Mouse (Mus musculus) stomach, embryonic 15.5 days (tissue): Measurements from ENCODE around the gene Slc3a2. TPM values are rescaled to one million over a fixed set of nuclear protein-coding genes. Genes with fewer than 3 reads are reported as not detected.

Experiments used
- ATAC-seq: fragments of 200-750 bp; cut with Nextera tagmentation; 2 replicates; pipeline ENCODE4 v1.8.0; 2017; ENCODE audit warnings: low read depth, moderate number of reproducible peaks, moderate TSS enrichment; ENCODE audit not compliant: insufficient read depth, low FRiP score
- H3K27ac ChIP-seq: fragments of 300-500 bp; sonication (generic); 2 replicates; pipeline ENCODE4 v1.5.1; 2015; ENCODE audit warnings: mild to moderate bottlenecking, inconsistent platforms
- H3K27me3 ChIP-seq: fragments of 300-500 bp; sonication (generic); replicated peaks from 2 replicates; pipeline ENCODE4 v1.6.1; 2015; ENCODE audit warnings: inconsistent platforms
- H3K36me3 ChIP-seq: fragments of 300-500 bp; sonication (generic); 2 replicates; pipeline ENCODE4 v1.6.1; 2015; ENCODE audit warnings: inconsistent platforms
- H3K4me1 ChIP-seq: fragments of 300-500 bp; sonication (generic); 2 replicates; pipeline ENCODE4 v1.6.1; 2015; ENCODE audit warnings: inconsistent platforms
- H3K4me2 ChIP-seq: fragments of 300-500 bp; sonication (generic); 2 replicates; pipeline ENCODE4 v1.6.1; 2015; ENCODE audit warnings: mild to moderate bottlenecking, inconsistent platforms
- H3K4me3 ChIP-seq: fragments of 300-500 bp; sonication (generic); replicated peaks from 2 replicates; pipeline ENCODE4 v1.5.1; 2015; ENCODE audit warnings: inconsistent platforms
- H3K9ac ChIP-seq: fragments of 300-500 bp; sonication (generic); 2 replicates; pipeline ENCODE4 v1.6.1; 2015; ENCODE audit warnings: inconsistent platforms
- H3K9me3 ChIP-seq: fragments of 300-500 bp; sonication (generic); 2 replicates; pipeline ENCODE4 v1.6.1; 2016; ENCODE audit warnings: inconsistent platforms
- WGBS: fragments of 180-500 bp; shearing (Covaris S2); methylation state at CpG from one replicate; pipeline ENCODE4 v1.1.7; 2015; 5-methylcytosine and 5-hydroxymethylcytosine counted together
- polyA plus RNA-seq: library from polyadenylated mRNA; unstranded; fragments of >200 nt; fragmentation: Nextera tagmentation; extraction: Ambion mirVana; gene quantifications from 2 replicates; pipeline ENCODE4 v1.2.1, GENCODE M21; 2015

Slc3a2 gene
- polyA plus RNA-seq, 1 experiment from 2014 or later = 111 TPM

GRCm38 (mm10) chr19:8714653-8715481, 8.3 kb downstream of the Slc3a2 start:
- H3K36me3 ChIP-seq = peaks cover 3% of the 10 kb centered on the region; the same call in 1 of the 2 replicates
- H3K9me3 ChIP-seq = no peaks in the 10 kb centered on the region
- H3K4me2 ChIP-seq = no peak overlapping the region
- WGBS = 69% methylated on average over 10 of the region's 10 CpGs
- no peak overlapping the region for H3K4me3 ChIP-seq
- peak; percentile 65; the same call in 1 of the 2 replicates for ATAC-seq
- H3K27ac ChIP-seq = no peak overlapping the region
- no peak overlapping the region for H3K9ac ChIP-seq
- peaks cover 16% of the 10 kb centered on the region for H3K4me1 ChIP-seq
- no peaks in the 10 kb centered on the region for H3K27me3 ChIP-seq

DNA sequence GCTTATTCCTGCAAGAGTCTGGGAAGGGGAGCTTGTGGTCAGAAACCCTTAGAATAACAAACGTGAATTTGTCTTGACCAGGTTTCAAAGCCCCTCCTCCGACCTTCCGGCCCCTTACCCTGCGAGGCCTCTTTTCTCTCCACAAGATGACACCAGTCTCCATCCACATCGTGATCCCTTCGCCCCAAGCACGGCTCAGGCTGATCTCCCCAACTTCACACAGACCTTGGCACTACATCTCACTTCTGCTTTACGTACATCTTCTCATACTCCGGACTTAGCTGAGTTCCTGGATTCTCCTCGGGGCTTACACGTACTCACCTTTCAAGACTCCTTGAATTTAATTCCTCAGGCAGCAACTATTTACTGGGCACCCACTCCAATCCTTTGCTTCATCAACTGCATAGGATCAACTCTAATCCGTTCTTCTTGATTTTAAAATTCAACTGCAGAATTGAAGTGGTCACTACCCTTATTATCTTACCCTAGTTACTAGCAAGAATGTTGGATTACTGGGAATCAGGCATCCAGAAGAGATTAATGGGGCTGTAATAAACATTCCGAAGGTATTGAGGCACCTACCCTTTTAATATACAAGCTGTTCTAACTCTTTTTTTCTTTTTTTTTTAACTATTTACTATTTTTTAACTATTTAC, 9.0 kb downstream of the Slc3a2 start:
- Histone ChIP-seq H3K27ac (peak overlapping the region; percentile 92), H3K9ac (peak overlapping the region; percentile 70; the same call in 1 of the 2 replicates), H3K4me2 (peak overlapping the region; percentile 73), H3K36me3 (peaks cover 9% of the 10 kb centered on the region), H3K9me3 (no peaks in the 10 kb centered on the region), H3K4me1 (peaks cover 19% of the 10 kb centered on the region), H3K27me3 (no peaks in the 10 kb centered on the region), H3K4me3 (peak overlapping the region; percentile 92)
- WGBS = 6% methylated on average over 13 of the region's 13 CpGs
- no peak for ATAC-seq

DNA sequence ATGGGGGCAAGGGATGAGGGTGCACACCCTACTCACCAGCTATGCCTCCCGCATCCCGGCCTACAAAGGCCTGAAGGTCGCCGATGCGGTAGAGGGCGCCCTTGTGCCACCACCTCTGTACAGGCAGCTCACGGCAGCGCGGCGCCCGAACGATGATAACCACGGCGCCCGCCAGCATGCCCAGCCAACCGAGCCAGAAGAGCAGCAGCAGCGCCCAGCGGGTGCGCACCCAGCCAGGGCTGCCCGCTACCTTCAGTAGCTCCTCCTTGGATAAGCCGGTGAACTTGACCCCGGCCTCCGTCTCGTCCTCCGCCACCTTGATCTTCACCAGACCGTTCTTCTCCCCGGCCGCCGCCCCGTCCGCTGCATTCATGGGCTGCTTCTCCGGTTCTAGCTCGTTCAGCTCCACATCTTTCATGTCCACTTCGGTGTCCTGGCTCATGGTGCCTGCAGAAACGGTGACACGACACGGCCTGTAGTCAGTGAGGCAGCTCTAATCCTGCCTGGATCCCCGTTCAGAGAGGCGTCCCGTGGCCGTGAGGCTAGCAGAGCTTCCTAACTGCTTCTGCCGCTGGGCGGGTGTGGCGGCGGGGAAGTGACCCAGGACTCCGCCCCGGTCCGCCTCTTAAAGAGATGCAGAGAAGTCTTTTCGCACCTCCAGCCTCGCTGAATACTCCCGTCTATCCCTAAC, 9.7 kb downstream of the Slc3a2 start:
- WGBS = under 1% methylated on average over 51 of the region's 51 CpGs
- H3K4me1 ChIP-seq = peaks cover 19% of the 10 kb centered on the region
- H3K27me3 ChIP-seq = no peaks in the 10 kb centered on the region
- ATAC-seq = peak; percentile 90
- peak overlapping the region; percentile 70 for H3K9ac ChIP-seq
- peaks cover 16% of the 10 kb centered on the region for H3K36me3 ChIP-seq
- peak overlapping the region; percentile 92 for H3K4me3 ChIP-seq
- peak overlapping the region; percentile 73 for H3K4me2 ChIP-seq
- no peaks in the 10 kb centered on the region for H3K9me3 ChIP-seq
- peak overlapping the region; percentile 92 for H3K27ac ChIP-seq

GRCm38 (mm10) chr19:8712870-8713305, 10.3 kb downstream of the Slc3a2 start:
- peak overlapping the region; percentile 92 for H3K27ac ChIP-seq
- no peaks in the 10 kb centered on the region for H3K27me3 ChIP-seq
- H3K36me3 ChIP-seq = peaks cover 21% of the 10 kb centered on the region
- H3K4me2 ChIP-seq = peak overlapping the region; percentile 73
- no peaks in the 10 kb centered on the region for H3K9me3 ChIP-seq
- peak overlapping the region; percentile 70 for H3K9ac ChIP-seq
- H3K4me1 ChIP-seq = peaks cover 19% of the 10 kb centered on the region
- H3K4me3 ChIP-seq = peak overlapping the region; percentile 92
- ATAC-seq = peak; percentile 27; the same call in 1 of the 2 replicates
- under 1% methylated on average over 13 of the region's 13 CpGs for WGBS

DNA sequence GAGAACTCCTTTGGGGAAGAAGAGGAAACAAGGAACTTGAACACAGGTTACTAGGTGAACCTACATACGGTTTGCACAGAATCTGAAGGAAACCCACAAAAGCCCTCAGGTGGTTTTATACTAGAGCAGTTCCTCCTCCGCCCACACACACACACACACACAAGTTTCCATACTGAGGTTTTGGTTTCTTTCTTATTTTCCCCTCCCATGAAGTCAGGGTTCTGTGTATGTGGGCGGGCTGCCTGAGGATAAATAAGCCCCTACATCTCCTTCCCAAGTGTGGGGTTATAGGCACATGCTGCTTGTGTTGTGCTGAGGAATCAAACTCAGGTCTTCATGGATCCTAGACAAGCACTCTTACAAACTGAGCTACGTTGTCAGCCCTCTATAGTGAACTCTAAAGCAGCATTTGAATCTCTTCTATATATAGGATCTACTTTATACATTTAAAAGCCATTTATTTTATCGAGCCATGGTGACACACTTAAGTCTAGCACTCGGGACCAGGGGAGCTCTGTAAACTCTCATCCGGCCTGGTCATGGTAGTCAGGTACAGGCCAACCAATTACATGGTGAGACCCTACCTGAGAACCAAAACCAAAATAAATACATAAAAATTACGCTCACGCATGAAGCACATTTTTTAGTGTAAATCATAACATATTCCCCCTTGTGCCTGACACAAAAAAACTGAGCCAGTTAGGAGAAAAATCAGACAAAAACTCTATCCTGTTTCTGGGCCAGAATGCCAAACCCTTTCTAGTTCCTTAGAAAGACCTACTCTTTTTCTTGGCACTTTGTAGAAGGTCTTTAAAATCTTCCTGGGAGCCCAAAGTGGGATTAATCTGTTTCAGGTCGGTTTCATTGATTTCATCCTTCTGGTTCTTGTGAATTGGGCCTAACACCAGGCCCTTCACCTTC, 11.0 kb downstream of the Slc3a2 start:
- H3K4me2 ChIP-seq = peak overlapping the region; percentile 73
- H3K27ac ChIP-seq = peak overlapping the region; percentile 92
- peaks cover 19% of the 10 kb centered on the region for H3K4me1 ChIP-seq
- peak overlapping the region; percentile 70; the same call in 1 of the 2 replicates for H3K9ac ChIP-seq
- peak overlapping the region; percentile 92 for H3K4me3 ChIP-seq
- ATAC-seq = no peak
- no peaks in the 10 kb centered on the region for H3K27me3 ChIP-seq
- no peaks in the 10 kb centered on the region for H3K9me3 ChIP-seq
- H3K36me3 ChIP-seq = peaks cover 27% of the 10 kb centered on the region
- WGBS = 48% methylated on average over 10 of the region's 10 CpGs

DNA sequence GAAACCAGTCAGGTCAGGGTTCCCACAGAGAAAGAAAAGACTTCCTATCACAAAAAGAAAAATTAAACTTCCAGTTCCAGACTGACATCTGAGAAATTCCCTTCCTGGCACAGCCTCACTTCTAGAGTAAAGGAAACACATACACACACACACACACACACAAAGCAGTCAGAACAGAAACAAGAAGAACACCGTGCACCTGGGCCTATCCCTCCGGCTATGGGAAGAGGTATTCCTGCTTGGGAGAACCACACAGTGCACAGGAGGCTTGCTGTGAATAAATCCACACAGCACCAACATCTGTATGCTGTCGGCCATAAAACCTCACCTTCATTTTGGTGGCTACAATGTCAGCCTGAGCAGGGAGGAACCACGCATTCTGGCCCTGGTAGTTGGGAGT, 11.7 kb downstream of the Slc3a2 start:
- no peaks in the 10 kb centered on the region for H3K27me3 ChIP-seq
- H3K27ac ChIP-seq = peak overlapping the region; percentile 92
- no peaks in the 10 kb centered on the region for H3K9me3 ChIP-seq
- peaks cover 19% of the 10 kb centered on the region for H3K4me1 ChIP-seq
- peak overlapping the region; percentile 92 for H3K4me3 ChIP-seq
- ATAC-seq = no peak
- H3K9ac ChIP-seq = peak overlapping the region; percentile 32; the same call in 1 of the 2 replicates
- 59% methylated on average over 4 of the region's 4 CpGs for WGBS
- peak overlapping the region; percentile 73 for H3K4me2 ChIP-seq
- peaks cover 31% of the 10 kb centered on the region for H3K36me3 ChIP-seq

DNA sequence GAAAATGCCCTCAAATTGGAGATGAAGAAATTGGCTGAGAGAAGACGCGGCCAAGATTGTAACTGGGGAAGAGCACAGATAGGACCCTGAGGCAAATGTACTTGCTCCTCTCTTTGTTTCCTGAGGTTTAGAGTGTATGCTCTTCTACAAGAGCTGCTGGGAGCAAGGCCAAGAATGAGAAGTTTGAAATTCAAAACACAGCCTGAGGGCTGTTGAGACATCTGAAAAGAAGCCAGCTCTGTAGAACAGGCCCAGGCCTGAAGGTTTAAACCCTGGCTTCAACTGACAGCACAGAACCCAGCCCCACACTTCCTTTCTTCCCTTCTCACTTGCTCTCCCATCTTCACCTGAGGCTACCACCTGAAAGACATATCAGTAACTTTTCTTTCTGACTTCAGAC, 13.1 kb downstream of the Slc3a2 start:
- peaks cover 19% of the 10 kb centered on the region for H3K4me1 ChIP-seq

GRCm38 (mm10) chr19:8708954-8709353, 14.2 kb downstream of the Slc3a2 start:
- Histone ChIP-seq H3K36me3 (peaks cover 32% of the 10 kb centered on the region), H3K9me3 (no peaks in the 10 kb centered on the region), H3K4me1 (peaks cover 15% of the 10 kb centered on the region), H3K27me3 (no peaks in the 10 kb centered on the region), H3K4me2 (no peak overlapping the region), H3K9ac (no peak overlapping the region), H3K4me3 (no peak overlapping the region), H3K27ac (no peak overlapping the region)
- no peak for ATAC-seq
- 86% methylated on average over 8 of the region's 8 CpGs for WGBS

More for the DNA sequence above, 13.1 kb downstream of the Slc3a2 start:
- no peak for ATAC-seq
- no peak overlapping the region for H3K4me3 ChIP-seq
- no peak overlapping the region for H3K9ac ChIP-seq
- no peaks in the 10 kb centered on the region for H3K9me3 ChIP-seq
- no peak overlapping the region for H3K4me2 ChIP-seq
- peak overlapping the region; percentile 48; the same call in 1 of the 2 replicates for H3K27ac ChIP-seq
- WGBS = 79% methylated on average over 2 of the region's 2 CpGs
- no peaks in the 10 kb centered on the region for H3K27me3 ChIP-seq
- peaks cover 32% of the 10 kb centered on the region for H3K36me3 ChIP-seq

DNA sequence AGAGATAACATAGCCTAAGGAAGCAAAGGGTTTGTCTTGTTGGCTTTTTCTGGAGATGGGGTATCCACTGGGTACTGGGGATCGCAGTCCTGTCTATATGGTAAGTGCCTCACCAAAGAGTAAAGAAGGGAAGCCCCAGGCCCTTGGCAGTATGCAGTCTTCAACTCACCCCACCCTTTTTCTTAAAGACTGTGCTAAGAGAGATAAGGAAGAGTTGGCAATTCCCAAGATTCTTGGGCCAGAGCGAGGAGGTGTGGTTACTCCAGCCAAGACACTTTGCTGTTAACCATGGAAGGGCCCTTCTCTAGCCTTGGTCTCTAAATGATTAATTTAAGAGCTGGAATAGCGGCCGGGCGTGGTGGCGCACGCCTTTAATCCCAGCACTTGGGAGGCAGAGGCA, 16.2 kb downstream of the Slc3a2 start:
- Histone ChIP-seq H3K4me1 (peaks cover 9% of the 10 kb centered on the region), H3K27ac (no peak overlapping the region), H3K4me2 (no peak overlapping the region), H3K36me3 (peaks cover 32% of the 10 kb centered on the region), H3K27me3 (no peaks in the 10 kb centered on the region), H3K4me3 (no peak overlapping the region), H3K9ac (no peak overlapping the region), H3K9me3 (no peaks in the 10 kb centered on the region)
- WGBS = 89% methylated on average over 7 of the region's 7 CpGs
- no peak for ATAC-seq

- no peak overlapping the region; the same call in 1 of the 2 replicates for H3K27ac ChIP-seq
Measured at GRCm38 (mm10) chr19:8706132-8706667, 17.0 kb downstream of the Slc3a2 start.

More at GRCm38 (mm10) chr19:8706132-8706667, 17.0 kb downstream of the Slc3a2 start:
- no peak overlapping the region for H3K9ac ChIP-seq
- H3K4me3 ChIP-seq = no peak overlapping the region
- 0 out of 2 replicates have a peak, but pooled peaks cover 3% of the 10 kb centered on the region for H3K4me1 ChIP-seq
- no peak for ATAC-seq
- H3K4me2 ChIP-seq = no peak overlapping the region
- H3K27me3 ChIP-seq = no peaks in the 10 kb centered on the region
- WGBS = 68% methylated on average over 6 of the region's 7 CpGs
- H3K9me3 ChIP-seq = no peaks in the 10 kb centered on the region
- H3K36me3 ChIP-seq = peaks cover 32% of the 10 kb centered on the region
